Mouse (Mus musculus): ENCODE measurements around the gene Nrarp. TPM values are rescaled to one million over a fixed set of nuclear protein-coding genes. Genes with fewer than 3 reads are reported as not detected.

Nrarp gene
- polyA plus RNA-seq, 2 experiments from 2014 or later = 0.28 TPM; not detected in 1

- ATAC-seq = no peak
These were observed 48.5 kb downstream of the Nrarp start for GRCm38 (mm10) chr2:25228995-25229530.

GRCm38 (mm10) chr2:25229582-25229981 is 49.0 kb downstream of the Nrarp start:
- ATAC-seq = no peak

- no peak for ATAC-seq
These were observed 50.0 kb downstream of the Nrarp start for GRCm38 (mm10) chr2:25230581-25230980.

- no peak for ATAC-seq
These were observed 50.5 kb downstream of the Nrarp start for GRCm38 (mm10) chr2:25231038-25231437.

Other genes starting within 250 kb of the Nrarp start
- gene Arrdc1, start 245.5 kb upstream of the Nrarp start, polyA plus RNA-seq (2017; shearing (Covaris generic)) = 100 to 1,000 TPM; 223 to 311 TPM
- gene Zmynd19, start 231.0 kb upstream of the Nrarp start, polyA plus RNA-seq (2017; shearing (Covaris generic)) = 1 to 10 TPM in 1 of 2 experiments, under 1 TPM in 1; 0.89 to 1.4 TPM
- gene Dph7, start 218.4 kb upstream of the Nrarp start, polyA plus RNA-seq (2017; shearing (Covaris generic)) = 10 to 100 TPM; 34.2 to 42.6 TPM
- 10 to 100 TPM; 91.6 to 98.5 TPM for gene Mrpl41, start 205.7 kb upstream of the Nrarp start, polyA plus RNA-seq (2017; shearing (Covaris generic))
- gene Pnpla7, start 204.7 kb upstream of the Nrarp start, polyA plus RNA-seq (2017; shearing (Covaris generic)) = 100 to 1,000 TPM in 1 of 2 experiments, 10 to 100 TPM in 1; 65.8 to 117 TPM
- gene Nsmf, start 126.4 kb upstream of the Nrarp start, polyA plus RNA-seq (2017; shearing (Covaris generic)) = 10 to 100 TPM in 1 of 2 experiments, 1 to 10 TPM in 1; 8.6 to 13.7 TPM
- gene Entpd8, start 100.5 kb upstream of the Nrarp start, polyA plus RNA-seq (2017; shearing (Covaris generic)) = under 1 TPM in 1 of 2 experiments, not detected in 1; 0.52 TPM
- gene Noxa1, start 85.6 kb upstream of the Nrarp start, polyA plus RNA-seq (2017; shearing (Covaris generic)) = 1 to 10 TPM; 5.5 to 7.0 TPM
- 10 to 100 TPM; 60.5 to 94.3 TPM for gene Tor4a, start 16.1 kb downstream of the Nrarp start, polyA plus RNA-seq (2017; shearing (Covaris generic))
- 10 to 100 TPM; 48.2 to 55.8 TPM for gene Nelfb, start 30.7 kb downstream of the Nrarp start, polyA plus RNA-seq (2017; shearing (Covaris generic))
- gene Stpg3, start 33.9 kb downstream of the Nrarp start, polyA plus RNA-seq (2017; shearing (Covaris generic)) = not detected
- not detected for gene Fam166a, start 38.0 kb downstream of the Nrarp start, polyA plus RNA-seq (2017; shearing (Covaris generic))
- 100 to 1,000 TPM in 1 of 2 experiments, 10 to 100 TPM in 1; 94.5 to 120 TPM for gene Tubb4b, start 43.9 kb downstream of the Nrarp start, polyA plus RNA-seq (2017; shearing (Covaris generic))
- gene Slc34a3, start 53.6 kb downstream of the Nrarp start, polyA plus RNA-seq (2017; shearing (Covaris generic)) = not detected
- not detected for gene Rnf224, start 56.0 kb downstream of the Nrarp start, polyA plus RNA-seq (2017; shearing (Covaris generic))
- gene Rnf208, start 61.5 kb downstream of the Nrarp start, polyA plus RNA-seq (2017; shearing (Covaris generic)) = under 1 TPM; 0.38 to 0.57 TPM
- not detected for gene Cysrt1, start 61.7 kb downstream of the Nrarp start, polyA plus RNA-seq (2017; shearing (Covaris generic))
- 1 to 10 TPM; 5.9 to 7.1 TPM for gene AL732309.1, start 66.1 kb downstream of the Nrarp start, polyA plus RNA-seq (2017; shearing (Covaris generic))
- 10 to 100 TPM in 1 of 2 experiments, 1 to 10 TPM in 1; 9.5 to 10.4 TPM for gene Tmem203, start 74.7 kb downstream of the Nrarp start, polyA plus RNA-seq (2017; shearing (Covaris generic))
- 1 to 10 TPM; 1.8 to 3.8 TPM for gene Tprn, start 81.9 kb downstream of the Nrarp start, polyA plus RNA-seq (2017; shearing (Covaris generic))
- gene Ssna1, start 91.7 kb downstream of the Nrarp start, polyA plus RNA-seq (2017; shearing (Covaris generic)) = 100 to 1,000 TPM; 124 to 131 TPM
- 10 to 100 TPM; 34.8 to 54.1 TPM for gene Anapc2, start 91.7 kb downstream of the Nrarp start, polyA plus RNA-seq (2017; shearing (Covaris generic))
- gene Tmem210, start 107.4 kb downstream of the Nrarp start, polyA plus RNA-seq (2017; shearing (Covaris generic)) = not detected
- gene Lrrc26, start 109.2 kb downstream of the Nrarp start, polyA plus RNA-seq (2017; shearing (Covaris generic)) = not detected
- not detected for gene Grin1, start 138.4 kb downstream of the Nrarp start, polyA plus RNA-seq (2017; shearing (Covaris generic))
- 10 to 100 TPM; 21.7 to 32.4 TPM for gene Man1b1, start 151.6 kb downstream of the Nrarp start, polyA plus RNA-seq (2017; shearing (Covaris generic))
- gene Dpp7, start 175.6 kb downstream of the Nrarp start, polyA plus RNA-seq (2017; shearing (Covaris generic)) = 10 to 100 TPM; 15.5 to 24.6 TPM
- gene Uap1l1, start 184.9 kb downstream of the Nrarp start, polyA plus RNA-seq (2017; shearing (Covaris generic)) = 10 to 100 TPM; 18.0 to 18.8 TPM
- 1 to 10 TPM in 1 of 2 experiments, under 1 TPM in 1; 0.58 to 1.2 TPM for gene Sapcd2, start 191.6 kb downstream of the Nrarp start, polyA plus RNA-seq (2017; shearing (Covaris generic))
- not detected for gene Entpd2, start 215.1 kb downstream of the Nrarp start, polyA plus RNA-seq (2017; shearing (Covaris generic))
- 1 to 10 TPM; 1.4 to 2.3 TPM for gene Npdc1, start 218.6 kb downstream of the Nrarp start, polyA plus RNA-seq (2017; shearing (Covaris generic))
- gene Fut7, start 242.5 kb downstream of the Nrarp start, polyA plus RNA-seq (2017; shearing (Covaris generic)) = 10 to 100 TPM in 1 of 2 experiments, 1 to 10 TPM in 1; 4.0 to 11.7 TPM
- gene Abca2, start 247.9 kb downstream of the Nrarp start, polyA plus RNA-seq (2017; shearing (Covaris generic)) = 10 to 100 TPM; 31.9 to 45.3 TPM

Data from CD4-positive, CD25-positive, alpha-beta regulatory T cell, adult 4 months (primary cell).